Mouse (Mus musculus) hindbrain, embryonic 12.5 days (tissue): ENCODE results near the gene Pfdn4. TPM values are rescaled to one million over a fixed set of nuclear protein-coding genes. Genes with fewer than 3 reads are reported as not detected.

ENCODE experiments used
- ATAC-seq: fragments of 200-750 bp; cut with Nextera tagmentation; 2 replicates; pipeline ENCODE4 v1.8.0; 2017; ENCODE audit warnings: moderate TSS enrichment; ENCODE audit not compliant: low FRiP score
- H3K27ac ChIP-seq: fragments of 300-500 bp; sonication (generic); 2 replicates; pipeline ENCODE4 v1.5.1; 2016; ENCODE audit warnings: mild to moderate bottlenecking
- H3K27me3 ChIP-seq: fragments of 300-500 bp; sonication (generic); 2 replicates; pipeline ENCODE4 v1.6.1; 2016; ENCODE audit warnings: mild to moderate bottlenecking
- H3K36me3 ChIP-seq: fragments of 300-500 bp; sonication (generic); 2 replicates; pipeline ENCODE4 v1.6.1; 2016; ENCODE audit warnings: mild to moderate bottlenecking
- H3K4me1 ChIP-seq: fragments of 300-500 bp; sonication (generic); 2 replicates; pipeline ENCODE4 v1.6.1; 2016
- H3K4me2 ChIP-seq: fragments of 300-500 bp; sonication (generic); replicated peaks from 2 replicates; pipeline ENCODE4 v1.6.1; 2016; ENCODE audit warnings: mild to moderate bottlenecking
- H3K4me3 ChIP-seq: fragments of 300-500 bp; sonication (generic); 2 replicates; pipeline ENCODE4 v1.5.1; 2016; ENCODE audit warnings: mild to moderate bottlenecking
- H3K9ac ChIP-seq: fragments of 300-500 bp; sonication (generic); 2 replicates; pipeline ENCODE4 v1.6.1; 2016; ENCODE audit warnings: mild to moderate bottlenecking, moderate library complexity
- H3K9me3 ChIP-seq: fragments of 300-500 bp; sonication (generic); replicated peaks from 2 replicates; pipeline ENCODE4 v1.6.1; 2016; ENCODE audit warnings: mild to moderate bottlenecking
- WGBS: fragments of 180-500 bp; shearing (Covaris S2); methylation state at CpG from one replicate; pipeline ENCODE4 v1.1.7; 2016; 5-methylcytosine and 5-hydroxymethylcytosine counted together
- polyA plus RNA-seq: library from polyadenylated mRNA; unstranded; fragments of >200 nt; fragmentation: Nextera tagmentation; extraction: Ambion mirVana; gene quantifications from 2 replicates; pipeline ENCODE4 v1.2.1, GENCODE M21; 2016

Pfdn4 gene
- polyA plus RNA-seq, 1 experiment from 2014 or later, result 128 TPM

- WGBS, result 45% methylated on average over 4 of the region's 4 CpGs
- no peak overlapping the region for H3K4me3 ChIP-seq
Observed at GRCm38 (mm10) chr2:170503983-170504382, 7.8 kb downstream of the Pfdn4 start.

GRCm38 (mm10) chr2:170507734-170508133, 11.5 kb downstream of the Pfdn4 start:
- no peak overlapping the region for H3K4me3 ChIP-seq
- peaks cover 15% of the 10 kb centered on the region for H3K4me1 ChIP-seq
- no peak for ATAC-seq
- no peaks in the 10 kb centered on the region for H3K9me3 ChIP-seq
- no peak overlapping the region for H3K27ac ChIP-seq
- no peaks in the 10 kb centered on the region; the same call in 1 of the 2 replicates for H3K27me3 ChIP-seq
- 7% methylated on average over 10 of the region's 10 CpGs for WGBS
- H3K36me3 ChIP-seq, result no peaks in the 10 kb centered on the region
- H3K9ac ChIP-seq, result no peak overlapping the region
- H3K4me2 ChIP-seq, result no peak overlapping the region

More at GRCm38 (mm10) chr2:170503983-170504382, 7.8 kb downstream of the Pfdn4 start:
- Histone ChIP-seq H3K4me2 (no peak overlapping the region), H3K36me3 (no peaks in the 10 kb centered on the region), H3K9ac (no peak overlapping the region), H3K27me3 (peaks cover 9% of the 10 kb centered on the region), H3K9me3 (no peaks in the 10 kb centered on the region), H3K4me1 (peaks cover 2% of the 10 kb centered on the region; the same call in 1 of the 2 replicates), H3K27ac (no peak overlapping the region)
- ATAC-seq, result no peak

DNA sequence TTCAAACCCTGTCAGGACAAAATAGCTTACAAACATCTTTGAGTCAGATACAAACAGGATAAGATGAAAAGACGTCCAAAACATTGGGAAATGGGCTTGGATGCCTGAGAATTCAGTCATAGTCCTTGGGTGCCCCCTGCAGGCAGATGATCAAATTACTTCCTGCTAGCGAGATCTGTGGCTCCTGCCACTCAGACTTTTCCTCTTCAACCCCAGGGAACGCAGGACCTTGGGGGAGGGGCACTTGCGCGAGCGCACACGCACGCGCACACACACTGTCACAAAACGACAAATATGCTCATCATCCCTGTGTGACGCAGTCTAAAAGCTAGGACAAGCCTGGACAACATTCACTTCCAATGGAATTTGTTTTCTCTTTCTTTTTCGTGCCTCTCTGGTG, 12.6 kb downstream of the Pfdn4 start:
- H3K36me3 ChIP-seq, result no peaks in the 10 kb centered on the region
- peak overlapping the region; percentile 12; the same call in 1 of the 2 replicates for H3K4me3 ChIP-seq
- no peak overlapping the region for H3K27ac ChIP-seq
- no peak for ATAC-seq
- H3K4me1 ChIP-seq, result peaks cover 24% of the 10 kb centered on the region
- 3% methylated on average over 12 of the region's 12 CpGs for WGBS
- no peaks in the 10 kb centered on the region for H3K9me3 ChIP-seq
- H3K4me2 ChIP-seq, result peak overlapping the region; percentile 57
- 0 out of 2 replicates have a peak overlapping the region, but pooled peaks have one; percentile 10 for H3K9ac ChIP-seq
- H3K27me3 ChIP-seq, result no peaks in the 10 kb centered on the region; the same call in 1 of the 2 replicates

- no peaks in the 10 kb centered on the region; the same call in 1 of the 2 replicates for H3K27me3 ChIP-seq
- peak; percentile 75 for ATAC-seq
- H3K9me3 ChIP-seq, result no peaks in the 10 kb centered on the region
- under 1% methylated on average over 56 of the region's 69 CpGs for WGBS
- H3K36me3 ChIP-seq, result peaks cover 6% of the 10 kb centered on the region
- peak overlapping the region; percentile 88 for H3K27ac ChIP-seq
- peaks cover 27% of the 10 kb centered on the region for H3K4me1 ChIP-seq
- peak overlapping the region; percentile 87 for H3K4me2 ChIP-seq
- peak overlapping the region; percentile 92 for H3K9ac ChIP-seq
- H3K4me3 ChIP-seq, result peak overlapping the region; percentile 96
Observed at GRCm38 (mm10) chr2:170511073-170511891, 15.1 kb downstream of the Pfdn4 start.

- Histone ChIP-seq H3K27ac (no peak overlapping the region), H3K9me3 (no peaks in the 10 kb centered on the region), H3K27me3 (no peaks in the 10 kb centered on the region), H3K4me2 (no peak overlapping the region), H3K4me1 (peaks cover 27% of the 10 kb centered on the region), H3K36me3 (peaks cover 27% of the 10 kb centered on the region), H3K9ac (no peak overlapping the region), H3K4me3 (no peak overlapping the region)
- ATAC-seq, result no peak
- WGBS, result 94% methylated on average over 12 of the region's 12 CpGs
Observed at GRCm38 (mm10) chr2:170513756-170514155, 17.5 kb downstream of the Pfdn4 start.

DNA sequence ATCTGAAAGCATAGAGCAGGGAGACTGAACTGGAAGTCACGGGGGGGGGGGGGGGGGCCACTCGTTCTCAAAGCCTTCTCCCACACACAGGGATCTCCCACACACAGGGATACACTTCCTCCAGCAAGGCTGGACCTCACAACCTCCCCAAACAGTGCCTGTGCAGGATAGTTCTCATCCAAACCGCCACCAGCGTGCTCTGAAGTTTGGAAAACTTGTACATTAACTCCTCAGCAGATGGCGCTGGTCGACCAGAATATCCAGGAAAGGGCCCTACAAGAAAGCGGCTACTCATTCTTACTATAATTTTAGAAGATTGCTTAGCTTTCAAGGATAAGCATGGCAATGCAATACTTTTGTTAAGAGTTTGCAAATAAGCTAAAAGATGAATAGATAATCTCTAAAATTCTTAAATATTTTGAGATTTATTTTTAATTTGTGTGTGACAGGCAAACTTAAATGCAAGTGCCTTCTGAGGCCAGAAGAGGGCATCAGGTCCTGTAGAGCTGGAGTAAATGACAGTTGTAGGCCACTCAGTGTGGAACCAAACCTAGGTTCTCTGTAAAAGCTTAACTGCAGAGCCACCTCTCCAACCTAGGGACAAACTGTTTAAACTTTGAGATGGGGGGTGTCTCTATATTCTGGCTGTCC, 24.2 kb downstream of the Pfdn4 start:
- Histone ChIP-seq H3K27ac (no peak overlapping the region), H3K27me3 (no peaks in the 10 kb centered on the region), H3K4me3 (no peak overlapping the region), H3K9ac (no peak overlapping the region), H3K9me3 (no peaks in the 10 kb centered on the region), H3K36me3 (peaks cover 35% of the 10 kb centered on the region), H3K4me2 (no peak overlapping the region), H3K4me1 (0 out of 2 replicates have a peak, but pooled peaks cover 3% of the 10 kb centered on the region)
- peak; percentile 61 for ATAC-seq
- 6% methylated on average over 7 of the region's 7 CpGs for WGBS

GRCm38 (mm10) chr2:170526513-170526912, 30.3 kb downstream of the Pfdn4 start:
- ATAC-seq, result no peak
- Histone ChIP-seq H3K9ac (no peak overlapping the region), H3K4me1 (no peaks in the 10 kb centered on the region), H3K4me3 (no peak overlapping the region), H3K27me3 (no peaks in the 10 kb centered on the region), H3K36me3 (no peaks in the 10 kb centered on the region), H3K9me3 (no peaks in the 10 kb centered on the region), H3K4me2 (no peak overlapping the region), H3K27ac (no peak overlapping the region)
- WGBS, result 91% methylated on average over 8 of the region's 8 CpGs

DNA sequence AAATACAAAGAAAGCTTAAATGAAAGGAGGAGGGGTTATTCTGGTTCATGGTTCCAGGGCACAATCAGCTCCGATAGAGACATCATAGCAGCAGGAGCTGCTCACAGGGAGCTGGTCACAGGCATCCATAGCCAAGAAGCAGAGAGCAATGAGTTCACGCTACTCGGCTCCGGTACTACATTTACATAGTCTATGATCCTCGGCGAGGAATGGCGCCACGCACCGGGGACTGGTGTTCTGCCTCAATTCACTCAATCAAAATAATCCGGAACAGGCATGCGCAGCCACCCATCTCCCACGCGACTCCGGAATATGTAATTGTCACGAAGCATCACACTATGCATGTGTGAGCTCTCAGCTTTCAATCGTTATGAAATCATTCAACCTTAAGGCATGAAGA, 31.8 kb downstream of the Pfdn4 start:
- Histone ChIP-seq H3K9ac (no peak overlapping the region), H3K4me1 (no peaks in the 10 kb centered on the region), H3K27me3 (no peaks in the 10 kb centered on the region), H3K4me2 (no peak overlapping the region), H3K36me3 (no peaks in the 10 kb centered on the region), H3K9me3 (no peaks in the 10 kb centered on the region), H3K4me3 (no peak overlapping the region), H3K27ac (no peak overlapping the region)
- ATAC-seq, result no peak
- 85% methylated on average over 16 of the region's 16 CpGs for WGBS

GRCm38 (mm10) chr2:170529766-170530165, 33.5 kb downstream of the Pfdn4 start:
- Histone ChIP-seq H3K9ac (no peak overlapping the region), H3K27me3 (no peaks in the 10 kb centered on the region), H3K27ac (no peak overlapping the region), H3K4me3 (no peak overlapping the region), H3K4me2 (no peak overlapping the region), H3K36me3 (no peaks in the 10 kb centered on the region), H3K4me1 (no peaks in the 10 kb centered on the region), H3K9me3 (no peaks in the 10 kb centered on the region)
- ATAC-seq, result no peak
- 86% methylated on average over 7 of the region's 7 CpGs for WGBS

GRCm38 (mm10) chr2:170530256-170530655, 34.0 kb downstream of the Pfdn4 start:
- WGBS, result 95% methylated on average over 3 of the region's 3 CpGs
- H3K9ac ChIP-seq, result no peak overlapping the region
- no peak for ATAC-seq
- H3K4me2 ChIP-seq, result no peak overlapping the region
- H3K36me3 ChIP-seq, result no peaks in the 10 kb centered on the region
- no peaks in the 10 kb centered on the region for H3K9me3 ChIP-seq
- H3K4me1 ChIP-seq, result no peaks in the 10 kb centered on the region
- H3K4me3 ChIP-seq, result no peak overlapping the region
- H3K27me3 ChIP-seq, result no peaks in the 10 kb centered on the region
- H3K27ac ChIP-seq, result no peak overlapping the region

- Histone ChIP-seq H3K9ac (no peak overlapping the region), H3K4me1 (no peaks in the 10 kb centered on the region), H3K36me3 (no peaks in the 10 kb centered on the region), H3K27ac (no peak overlapping the region), H3K9me3 (no peaks in the 10 kb centered on the region), H3K4me2 (no peak overlapping the region), H3K27me3 (no peaks in the 10 kb centered on the region), H3K4me3 (no peak overlapping the region)
- no peak for ATAC-seq
- WGBS, result 60% methylated on average over 12 of the region's 12 CpGs
Observed at GRCm38 (mm10) chr2:170534116-170534802, 38.0 kb downstream of the Pfdn4 start.

- H3K27me3 ChIP-seq, result no peaks in the 10 kb centered on the region
- no peak overlapping the region for H3K27ac ChIP-seq
- WGBS, result 95% methylated on average over 11 of the region's 11 CpGs
- ATAC-seq, result no peak
- no peaks in the 10 kb centered on the region for H3K36me3 ChIP-seq
- no peak overlapping the region for H3K4me3 ChIP-seq
- no peak overlapping the region for H3K9ac ChIP-seq
- H3K9me3 ChIP-seq, result no peaks in the 10 kb centered on the region
- H3K4me2 ChIP-seq, result no peak overlapping the region
- H3K4me1 ChIP-seq, result no peaks in the 10 kb centered on the region
Observed at GRCm38 (mm10) chr2:170534803-170535174, 38.6 kb downstream of the Pfdn4 start.
